Mouse (Mus musculus) G1E (cell line): ENCODE results near the gene Rab11a.

Experiments used
- CTCF ChIP-seq: IDR thresholded peaks from 2 replicates; pipeline ENCODE4 v1.5.1; 2012; ENCODE audit warnings: low read depth, low read length, inconsistent platforms, mixed read lengths
- TAL1 ChIP-seq: conservative IDR thresholded peaks from 2 replicates; pipeline ENCODE4 v1.6.1; 2012; ENCODE audit warnings: low read depth, low read length, inconsistent platforms, mixed read lengths

- TF ChIP-seq TAL1 (no peak), CTCF (no peak)
These were observed 1.4 kb upstream of the Rab11a start for GRCm38 (mm10) chr9:64739001-64739400.
